ENCODE assay signal across 19 mouse cellular contexts in the genomic region with DNA sequence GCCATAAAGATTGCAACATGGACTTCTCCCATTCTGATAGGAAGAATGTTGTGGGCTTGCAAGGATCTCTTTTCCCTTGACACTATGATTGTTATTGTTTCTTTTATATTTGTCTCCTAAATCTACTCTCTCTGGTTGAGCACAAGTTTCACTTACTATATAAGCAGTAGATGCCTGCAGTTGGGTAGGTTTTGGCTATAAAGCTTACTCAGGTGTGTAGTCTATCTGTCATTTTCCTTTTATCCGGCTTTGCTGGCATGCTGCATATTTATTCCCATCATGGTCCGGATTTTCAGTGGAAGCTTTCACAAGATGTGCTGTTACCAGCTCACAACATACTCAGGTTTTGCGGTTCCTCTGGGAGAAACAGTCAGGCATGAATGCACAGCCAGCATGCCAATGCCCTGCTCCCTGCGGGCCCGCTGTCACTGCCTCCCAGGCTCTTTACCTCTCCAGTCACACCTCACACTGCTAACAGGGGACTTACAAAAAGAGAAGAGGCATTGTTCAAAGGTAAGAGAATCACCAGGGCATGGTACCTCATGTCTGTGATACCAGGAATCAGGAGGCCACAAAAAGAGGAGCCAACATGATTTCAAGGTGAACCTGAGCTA. TPM values are rescaled to one million over a fixed set of nuclear protein-coding genes. Genes with fewer than 3 reads are reported as not detected.
DNase-seq lines count a peak whose midpoint lies in the region; ATAC-seq and TF ChIP-seq lines count a peak whose summit lies in the region.
"Had no signal": no experiment of that assay in that cellular context is flagged by ENCODE, and none has a peak within 500 bp of the region (broad histone marks: within the 10 kb centered on the region; RNA-seq: fewer than 3 reads in every experiment).

No protein-coding gene starts in this region.

- no peak overlapping the region for H3K9ac ChIP-seq in hindbrain, postnatal 0 days (replicated peaks; ENCODE audit: low read length)
- H3K9ac ChIP-seq in hindbrain, embryonic 11.5 days (ENCODE audit: low read depth, low read length), result no peak overlapping the region
- H3K9ac ChIP-seq in limb, embryonic 15.5 days, result 0 out of 2 replicates have a peak overlapping the region, but pooled peaks have one; percentile 10
- no peak overlapping the region for H3K9ac ChIP-seq in midbrain, embryonic 16.5 days (ENCODE audit: low read depth, low read length)
- no peak overlapping the region for H3K9ac ChIP-seq in neural tube, embryonic 14.5 days (replicated peaks; ENCODE audit: low read depth, low read length)
- H3K9ac ChIP-seq: intestine, embryonic 15.5 days; liver, embryonic 14.5 days; lung, embryonic 14.5 days had no signal

- 70% methylated on average over 5 of the region's 5 CpGs for WGBS in hindbrain, postnatal 0 days
- WGBS in hindbrain, embryonic 11.5 days, result 83% methylated on average over 5 of the region's 5 CpGs
- 70% methylated on average over 5 of the region's 5 CpGs for WGBS in limb, embryonic 15.5 days
- WGBS in limb, embryonic 10.5 days, result 90% methylated on average over 5 of the region's 5 CpGs
- WGBS in midbrain, embryonic 16.5 days, result 79% methylated on average over 5 of the region's 5 CpGs
- WGBS in neural tube, embryonic 14.5 days, result 63% methylated on average over 5 of the region's 5 CpGs

- no peak for TF ChIP-seq CTCF in hindbrain, postnatal 0 days (IDR thresholded peaks at IDR 0.05; ENCODE audit: low read depth)

- 0 out of 2 replicates have a peak, but pooled peaks have one; percentile 66 for ATAC-seq in hindbrain, postnatal 0 days
- no peak for ATAC-seq in hindbrain, embryonic 11.5 days (ENCODE audit: low FRiP score)
- no peak for ATAC-seq in limb, embryonic 15.5 days (ENCODE audit: insufficient number of reproducible peaks, low FRiP score, low TSS enrichment, low read depth)
- peak; percentile 51; the same call in 1 of the 2 replicates for ATAC-seq in midbrain, embryonic 16.5 days
- ATAC-seq in neural tube, embryonic 14.5 days (ENCODE audit: low read depth), result peak; percentile 88
- ATAC-seq: intestine, embryonic 15.5 days had no signal

- no peaks in the 10 kb centered on the region for H3K4me1 ChIP-seq in hindbrain, postnatal 0 days (ENCODE audit: insufficient read depth, low read length)
- no peaks in the 10 kb centered on the region for H3K4me1 ChIP-seq in hindbrain, embryonic 11.5 days (replicated peaks; ENCODE audit: control insufficient read depth, insufficient read depth, low read length)
- H3K4me1 ChIP-seq in limb, embryonic 15.5 days, result no peaks in the 10 kb centered on the region
- peaks cover 4% of the 10 kb centered on the region; the same call in 1 of the 2 replicates for H3K4me1 ChIP-seq in limb, embryonic 10.5 days
- no peaks in the 10 kb centered on the region for H3K4me1 ChIP-seq in midbrain, embryonic 16.5 days (ENCODE audit: control insufficient read depth, insufficient read depth, low read length)
- no peaks in the 10 kb centered on the region for H3K4me1 ChIP-seq in neural tube, embryonic 14.5 days (ENCODE audit: control insufficient read depth, insufficient read depth, low read length)
- H3K4me1 ChIP-seq: forebrain, embryonic 10.5 days had no signal

- H3K27ac ChIP-seq in hindbrain, postnatal 0 days, result peak overlapping the region; percentile 36; the same call in 1 of the 2 replicates
- H3K27ac ChIP-seq in hindbrain, embryonic 11.5 days (ENCODE audit: low read depth, low read length), result no peak overlapping the region
- no peak overlapping the region for H3K27ac ChIP-seq in limb, embryonic 15.5 days
- H3K27ac ChIP-seq in limb, embryonic 10.5 days, result no peak overlapping the region
- H3K27ac ChIP-seq in midbrain, embryonic 16.5 days (ENCODE audit: low read length), result peak overlapping the region; percentile 42
- peak overlapping the region; percentile 35; the same call in 1 of the 2 replicates for H3K27ac ChIP-seq in neural tube, embryonic 14.5 days (ENCODE audit: low read depth, low read length)
- H3K27ac ChIP-seq: forebrain, embryonic 10.5 days; intestine, embryonic 15.5 days; liver, embryonic 14.5 days had no signal

- peak; percentile 17 for DNase-seq in hindbrain, postnatal 0 days (ENCODE audit: low spot score)
- no peak for DNase-seq in hindbrain, embryonic 11.5 days (ENCODE audit: low spot score)
- DNase-seq in limb, embryonic 10.5 days (ENCODE audit: low spot score), result no peak
- no peak for DNase-seq in heart, adult 8-10 months (ENCODE audit: low spot score)
- DNase-seq: adrenal gland, adult 2 months; cerebellum, adult 18-20 months; cerebellum, postnatal 14 days; gastrocnemius, postnatal 25 days; heart, postnatal 4 days; kidney, postnatal 36 days; lung, embryonic 14.5 days; right cerebral cortex, postnatal 14 days; spleen, adult 18-20 months had no signal

- H3K4me3 ChIP-seq in hindbrain, postnatal 0 days (ENCODE audit: low read length), result no peak overlapping the region
- H3K4me3 ChIP-seq in hindbrain, embryonic 11.5 days (ENCODE audit: low read depth, low read length), result no peak overlapping the region
- H3K4me3 ChIP-seq in limb, embryonic 15.5 days, result no peak overlapping the region
- H3K4me3 ChIP-seq in limb, embryonic 10.5 days, result no peak overlapping the region
- no peak overlapping the region for H3K4me3 ChIP-seq in midbrain, embryonic 16.5 days (ENCODE audit: low read depth, low read length)
- no peak overlapping the region for H3K4me3 ChIP-seq in neural tube, embryonic 14.5 days (ENCODE audit: low read depth, low read length)
- H3K4me3 ChIP-seq: forebrain, embryonic 10.5 days; intestine, embryonic 15.5 days had no signal

- no peaks in the 10 kb centered on the region for H3K9me3 ChIP-seq in hindbrain, postnatal 0 days (ENCODE audit: low read length)
- no peaks in the 10 kb centered on the region for H3K9me3 ChIP-seq in hindbrain, embryonic 11.5 days (ENCODE audit: control insufficient read depth, low read length)
- no peaks in the 10 kb centered on the region for H3K9me3 ChIP-seq in limb, embryonic 15.5 days
- H3K9me3 ChIP-seq in limb, embryonic 10.5 days (replicated peaks), result no peaks in the 10 kb centered on the region
- no peaks in the 10 kb centered on the region for H3K9me3 ChIP-seq in midbrain, embryonic 16.5 days (replicated peaks; ENCODE audit: control insufficient read depth, low read length, poor library complexity, severe bottlenecking)
- no peaks in the 10 kb centered on the region for H3K9me3 ChIP-seq in neural tube, embryonic 14.5 days (ENCODE audit: control insufficient read depth, low read length)
- H3K9me3 ChIP-seq: forebrain, embryonic 10.5 days; intestine, embryonic 15.5 days had no signal

- H3K36me3 ChIP-seq in hindbrain, postnatal 0 days (ENCODE audit: insufficient read depth, low read length), result no peaks in the 10 kb centered on the region
- no peaks in the 10 kb centered on the region for H3K36me3 ChIP-seq in hindbrain, embryonic 11.5 days (ENCODE audit: control insufficient read depth, insufficient read depth, low read length)
- no peaks in the 10 kb centered on the region for H3K36me3 ChIP-seq in limb, embryonic 15.5 days
- no peaks in the 10 kb centered on the region for H3K36me3 ChIP-seq in limb, embryonic 10.5 days
- H3K36me3 ChIP-seq in midbrain, embryonic 16.5 days (ENCODE audit: control insufficient read depth, insufficient read depth, low read length), result no peaks in the 10 kb centered on the region
- no peaks in the 10 kb centered on the region for H3K36me3 ChIP-seq in neural tube, embryonic 14.5 days (ENCODE audit: control insufficient read depth, insufficient read depth, low read length)
- H3K36me3 ChIP-seq: forebrain, embryonic 10.5 days; intestine, embryonic 15.5 days had no signal

- no peaks in the 10 kb centered on the region for H3K27me3 ChIP-seq in hindbrain, postnatal 0 days (ENCODE audit: insufficient read depth, low read length)
- no peaks in the 10 kb centered on the region for H3K27me3 ChIP-seq in hindbrain, embryonic 11.5 days (ENCODE audit: control insufficient read depth, insufficient read depth, low read length)
- H3K27me3 ChIP-seq in limb, embryonic 15.5 days, result no peaks in the 10 kb centered on the region
- no peaks in the 10 kb centered on the region for H3K27me3 ChIP-seq in limb, embryonic 10.5 days (ENCODE audit: low read depth, poor library complexity, severe bottlenecking)
- H3K27me3 ChIP-seq in midbrain, embryonic 16.5 days (ENCODE audit: control insufficient read depth, insufficient read depth, low read depth, low read length), result no peaks in the 10 kb centered on the region
- no peaks in the 10 kb centered on the region for H3K27me3 ChIP-seq in neural tube, embryonic 14.5 days (ENCODE audit: control insufficient read depth, insufficient read depth, low read length)
- H3K27me3 ChIP-seq: intestine, embryonic 15.5 days had no signal

- no peak overlapping the region for H3K4me2 ChIP-seq in hindbrain, postnatal 0 days (ENCODE audit: low read depth, low read length)
- no peak overlapping the region for H3K4me2 ChIP-seq in hindbrain, embryonic 11.5 days (replicated peaks; ENCODE audit: low read depth, low read length)
- H3K4me2 ChIP-seq in limb, embryonic 15.5 days, result no peak overlapping the region
- H3K4me2 ChIP-seq in midbrain, embryonic 16.5 days (ENCODE audit: low read length), result no peak overlapping the region
- no peak overlapping the region for H3K4me2 ChIP-seq in neural tube, embryonic 14.5 days (ENCODE audit: low read depth, low read length)
- H3K4me2 ChIP-seq: intestine, embryonic 15.5 days; lung, embryonic 14.5 days had no signal

RNA-seq across cellular contexts. Expression of a gene that starts 37.3 kb away (rescaled TPM):
- total RNA-seq in hindbrain, postnatal 0 days (2014; rRNA removed), result 533 and 565 TPM in 2 replicates
- 52.5 and 53.1 TPM in 2 replicates for polyA plus RNA-seq in hindbrain, postnatal 0 days (2015; fragmentation: Nextera tagmentation; extraction: Ambion mirVana)
- polyA plus RNA-seq in hindbrain, embryonic 11.5 days (2014; fragmentation: Nextera tagmentation; extraction: Ambion mirVana), result 29.8 and 30.7 TPM in 2 replicates
- 0.60 and 1.1 TPM in 2 replicates for polyA plus RNA-seq in limb, embryonic 15.5 days (2015; fragmentation: Nextera tagmentation; extraction: Ambion mirVana)
- polyA plus RNA-seq in limb, embryonic 10.5 days (2016; fragmentation: Nextera tagmentation; extraction: Ambion mirVana), result 0.29 and 0.49 TPM in 2 replicates
- 64.7 and 69.7 TPM in 2 replicates for polyA plus RNA-seq in midbrain, embryonic 16.5 days (2015; fragmentation: Nextera tagmentation; extraction: Ambion mirVana)
- polyA plus RNA-seq in neural tube, embryonic 14.5 days (2014; fragmentation: Nextera tagmentation; extraction: Ambion mirVana), result 151 and 174 TPM in 2 replicates
- total RNA-seq in heart, adult 8-10 months (2022), result 1 to 10 TPM; 1.8 to 2.8 (median 2.6) TPM

RNA-seq across cellular contexts. Expression of a gene that starts 54.1 kb away (rescaled TPM):
- 1.6 and 19.1 TPM in 2 replicates for total RNA-seq in hindbrain, postnatal 0 days (2014; rRNA removed)
- 1.4 and 1.9 TPM in 2 replicates for polyA plus RNA-seq in hindbrain, postnatal 0 days (2015; fragmentation: Nextera tagmentation; extraction: Ambion mirVana)
- 3.0 and 4.1 TPM in 2 replicates for polyA plus RNA-seq in hindbrain, embryonic 11.5 days (2014; fragmentation: Nextera tagmentation; extraction: Ambion mirVana)
- 1.4 and 1.6 TPM in 2 replicates for polyA plus RNA-seq in limb, embryonic 15.5 days (2015; fragmentation: Nextera tagmentation; extraction: Ambion mirVana)
- polyA plus RNA-seq in limb, embryonic 10.5 days (2016; fragmentation: Nextera tagmentation; extraction: Ambion mirVana), result 1.1 and 2.5 TPM in 2 replicates
- polyA plus RNA-seq in midbrain, embryonic 16.5 days (2015; fragmentation: Nextera tagmentation; extraction: Ambion mirVana), result 1.5 and 1.7 TPM in 2 replicates
- polyA plus RNA-seq in neural tube, embryonic 14.5 days (2014; fragmentation: Nextera tagmentation; extraction: Ambion mirVana), result 1.1 and 2.7 TPM in 2 replicates
- 1 to 10 TPM in 3 of 4 experiments, under 1 TPM in 1; 0.65 to 3.1 (median 1.4) TPM for total RNA-seq in heart, adult 8-10 months (2022)

Comparison
In these comparisons a context has a peak if more than half of its experiments do, and no peak if none do; other contexts are left out.
1. ATAC-seq: peak in hindbrain, postnatal 0 days (single experiment), midbrain, embryonic 16.5 days (single experiment) and neural tube, embryonic 14.5 days (single experiment); none in hindbrain, embryonic 11.5 days (single experiment) and limb, embryonic 15.5 days (single experiment).
2. H3K27ac ChIP-seq: peak in hindbrain, postnatal 0 days (single experiment), midbrain, embryonic 16.5 days (single experiment) and neural tube, embryonic 14.5 days (single experiment); none in hindbrain, embryonic 11.5 days (single experiment), limb, embryonic 15.5 days (single experiment) and limb, embryonic 10.5 days (single experiment).
3. RNA of a gene that starts 37.3 kb away (polyA plus RNA-seq): 151 to 174 TPM in neural tube, embryonic 14.5 days, 64.7 to 69.7 TPM in midbrain, embryonic 16.5 days, 52.5 to 53.1 TPM in hindbrain, postnatal 0 days and 29.8 to 30.7 TPM in hindbrain, embryonic 11.5 days; 0.60 to 1.1 TPM in limb, embryonic 15.5 days and 0.29 to 0.49 TPM in limb, embryonic 10.5 days; every median in the first group is over 10 times any median in the second.